Mouse (Mus musculus) liver, embryonic 15.5 days (tissue): ENCODE measurements around the gene Csf2. TPM values are rescaled to one million over a fixed set of nuclear protein-coding genes. Genes with fewer than 3 reads are reported as not detected.

ENCODE experiments used
- ATAC-seq: fragments of 200-750 bp; cut with Nextera tagmentation; 2 replicates; pipeline ENCODE4 v1.8.0; 2017; ENCODE audit warnings: moderate number of reproducible peaks, mild to moderate bottlenecking, moderate library complexity; ENCODE audit not compliant: insufficient read depth
- H3K27ac ChIP-seq: fragments of 300-500 bp; sonication (generic); replicated peaks from 2 replicates; pipeline ENCODE4 v1.5.1; 2015; ENCODE audit warnings: mild to moderate bottlenecking, inconsistent platforms
- H3K27me3 ChIP-seq: fragments of 300-500 bp; sonication (generic); 2 replicates; pipeline ENCODE4 v1.6.1; 2015; ENCODE audit warnings: mild to moderate bottlenecking, inconsistent platforms
- H3K36me3 ChIP-seq: fragments of 300-500 bp; sonication (generic); replicated peaks from 2 replicates; pipeline ENCODE4 v1.6.1; 2015; ENCODE audit warnings: moderate library complexity, mild to moderate bottlenecking, inconsistent platforms
- H3K4me1 ChIP-seq: fragments of 300-500 bp; sonication (generic); replicated peaks from 2 replicates; pipeline ENCODE4 v1.6.1; 2015; ENCODE audit warnings: inconsistent platforms
- H3K4me2 ChIP-seq: fragments of 300-500 bp; sonication (generic); 2 replicates; pipeline ENCODE4 v1.6.1; 2015; ENCODE audit warnings: moderate library complexity, mild to moderate bottlenecking, inconsistent platforms
- H3K4me3 ChIP-seq: fragments of 300-500 bp; sonication (generic); replicated peaks from 2 replicates; pipeline ENCODE4 v1.5.1; 2015; ENCODE audit warnings: mild to moderate bottlenecking, inconsistent platforms
- H3K9ac ChIP-seq: fragments of 300-500 bp; sonication (generic); 2 replicates; pipeline ENCODE4 v1.6.1; 2015; ENCODE audit warnings: moderate library complexity, mild to moderate bottlenecking, inconsistent platforms
- H3K9me3 ChIP-seq: fragments of 300-500 bp; sonication (generic); replicated peaks from 2 replicates; pipeline ENCODE4 v1.6.1; 2016; ENCODE audit warnings: inconsistent platforms
- WGBS: fragments of 180-500 bp; shearing (Covaris S2); methylation state at CpG from one replicate; pipeline ENCODE4 v1.1.7; 2015; ENCODE audit warnings: mixed read lengths; ENCODE audit not compliant: insufficient replicate concordance; 5-methylcytosine and 5-hydroxymethylcytosine counted together
- polyA plus RNA-seq: library from polyadenylated mRNA; unstranded; fragments of >200 nt; fragmentation: Nextera tagmentation; extraction: Ambion mirVana; gene quantifications from 2 replicates; pipeline ENCODE4 v1.2.1, GENCODE M21; 2015

Csf2 gene
- polyA plus RNA-seq, 1 experiment from 2014 or later = not detected

GRCm38 (mm10) chr11:54227478-54227877, 22.0 kb downstream of the Csf2 start:
- Histone ChIP-seq H3K9ac (no peak overlapping the region), H3K9me3 (no peaks in the 10 kb centered on the region), H3K27me3 (no peaks in the 10 kb centered on the region), H3K4me1 (no peaks in the 10 kb centered on the region), H3K4me3 (no peak overlapping the region), H3K36me3 (no peaks in the 10 kb centered on the region), H3K4me2 (no peak overlapping the region), H3K27ac (no peak overlapping the region)
- WGBS = 61% methylated on average over 2 of the region's 2 CpGs
- no peak for ATAC-seq

GRCm38 (mm10) chr11:54224475-54224986, 24.9 kb downstream of the Csf2 start:
- Histone ChIP-seq H3K27ac (no peak overlapping the region), H3K4me3 (no peak overlapping the region), H3K4me1 (no peaks in the 10 kb centered on the region), H3K9me3 (no peaks in the 10 kb centered on the region), H3K36me3 (no peaks in the 10 kb centered on the region), H3K9ac (no peak overlapping the region), H3K27me3 (no peaks in the 10 kb centered on the region), H3K4me2 (no peak overlapping the region)
- no peak for ATAC-seq
- 58% methylated on average over 5 of the region's 5 CpGs for WGBS

GRCm38 (mm10) chr11:54223637-54224474, 25.6 kb downstream of the Csf2 start:
- no peaks in the 10 kb centered on the region for H3K9me3 ChIP-seq
- no peaks in the 10 kb centered on the region for H3K36me3 ChIP-seq
- H3K4me3 ChIP-seq = no peak overlapping the region
- no peak for ATAC-seq
- no peak overlapping the region for H3K9ac ChIP-seq
- H3K27me3 ChIP-seq = no peaks in the 10 kb centered on the region
- H3K4me1 ChIP-seq = no peaks in the 10 kb centered on the region
- H3K4me2 ChIP-seq = no peak overlapping the region
- no peak overlapping the region for H3K27ac ChIP-seq
- 49% methylated on average over 9 of the region's 9 CpGs for WGBS

- H3K4me3 ChIP-seq = no peak overlapping the region
- ATAC-seq = no peak
- 33% methylated on average over 6 of the region's 6 CpGs for WGBS
- H3K4me1 ChIP-seq = no peaks in the 10 kb centered on the region
- no peaks in the 10 kb centered on the region for H3K9me3 ChIP-seq
- H3K27ac ChIP-seq = no peak overlapping the region
- H3K9ac ChIP-seq = no peak overlapping the region
- H3K27me3 ChIP-seq = peaks cover 1% of the 10 kb centered on the region
- H3K36me3 ChIP-seq = no peaks in the 10 kb centered on the region
- no peak overlapping the region for H3K4me2 ChIP-seq
These were observed 29.3 kb downstream of the Csf2 start for GRCm38 (mm10) chr11:54219903-54220740.

GRCm38 (mm10) chr11:54219191-54219590, 30.3 kb downstream of the Csf2 start:
- ATAC-seq = no peak
- Histone ChIP-seq H3K9ac (no peak overlapping the region), H3K27me3 (peaks cover 6% of the 10 kb centered on the region), H3K4me3 (no peak overlapping the region), H3K4me2 (no peak overlapping the region), H3K4me1 (no peaks in the 10 kb centered on the region; the same call in 1 of the 2 replicates), H3K9me3 (no peaks in the 10 kb centered on the region), H3K27ac (no peak overlapping the region), H3K36me3 (no peaks in the 10 kb centered on the region)
- 24% methylated on average over 1 of the region's 1 CpGs for WGBS

- Histone ChIP-seq H3K4me3 (no peak overlapping the region), H3K27me3 (peaks cover 6% of the 10 kb centered on the region), H3K36me3 (no peaks in the 10 kb centered on the region), H3K4me2 (no peak overlapping the region), H3K27ac (no peak overlapping the region), H3K9me3 (no peaks in the 10 kb centered on the region), H3K4me1 (no peaks in the 10 kb centered on the region; the same call in 1 of the 2 replicates), H3K9ac (no peak overlapping the region)
- ATAC-seq = no peak
- WGBS = 64% methylated on average over 7 of the region's 7 CpGs
These were observed 32.1 kb downstream of the Csf2 start for GRCm38 (mm10) chr11:54217384-54217783.

GRCm38 (mm10) chr11:54216091-54216490, 33.4 kb downstream of the Csf2 start:
- H3K4me3 ChIP-seq = no peak overlapping the region
- no peaks in the 10 kb centered on the region; the same call in 1 of the 2 replicates for H3K4me1 ChIP-seq
- WGBS = 58% methylated on average over 6 of the region's 6 CpGs
- ATAC-seq = no peak
- no peak overlapping the region for H3K9ac ChIP-seq
- peaks cover 6% of the 10 kb centered on the region for H3K27me3 ChIP-seq
- no peaks in the 10 kb centered on the region for H3K36me3 ChIP-seq
- H3K9me3 ChIP-seq = no peaks in the 10 kb centered on the region
- no peak overlapping the region for H3K27ac ChIP-seq
- H3K4me2 ChIP-seq = no peak overlapping the region

GRCm38 (mm10) chr11:54214499-54215443, 34.7 kb downstream of the Csf2 start:
- Histone ChIP-seq H3K4me2 (no peak overlapping the region), H3K4me1 (no peaks in the 10 kb centered on the region; the same call in 1 of the 2 replicates), H3K9ac (no peak overlapping the region), H3K27ac (no peak overlapping the region), H3K36me3 (no peaks in the 10 kb centered on the region), H3K4me3 (no peak overlapping the region), H3K27me3 (peaks cover 6% of the 10 kb centered on the region), H3K9me3 (no peaks in the 10 kb centered on the region)
- WGBS = 19% methylated on average over 9 of the region's 9 CpGs
- no peak for ATAC-seq

- H3K27me3 ChIP-seq = peaks cover 6% of the 10 kb centered on the region
- H3K9ac ChIP-seq = no peak overlapping the region
- H3K36me3 ChIP-seq = no peaks in the 10 kb centered on the region
- H3K9me3 ChIP-seq = no peaks in the 10 kb centered on the region
- 45% methylated on average over 5 of the region's 5 CpGs for WGBS
- H3K4me2 ChIP-seq = no peak overlapping the region
- ATAC-seq = no peak
- no peaks in the 10 kb centered on the region; the same call in 1 of the 2 replicates for H3K4me1 ChIP-seq
- H3K27ac ChIP-seq = no peak overlapping the region
- no peak overlapping the region for H3K4me3 ChIP-seq
These were observed 35.8 kb downstream of the Csf2 start for GRCm38 (mm10) chr11:54213631-54214030.

GRCm38 (mm10) chr11:54206993-54207392, 42.5 kb downstream of the Csf2 start:
- WGBS = 42% methylated on average over 5 of the region's 5 CpGs
- no peak overlapping the region for H3K4me2 ChIP-seq
- no peaks in the 10 kb centered on the region for H3K9me3 ChIP-seq
- H3K4me3 ChIP-seq = no peak overlapping the region
- no peak overlapping the region for H3K9ac ChIP-seq
- no peak overlapping the region for H3K27ac ChIP-seq
- no peaks in the 10 kb centered on the region for H3K36me3 ChIP-seq
- no peak for ATAC-seq
- no peaks in the 10 kb centered on the region for H3K4me1 ChIP-seq
- H3K27me3 ChIP-seq = no peaks in the 10 kb centered on the region
